Mouse (Mus musculus): ENCODE measurements around the gene Fam222a.

- TF ChIP-seq CTCF (conservative IDR thresholded peaks at IDR 0.05; ENCODE audit: low read length) (no peak), NANOG (IDR thresholded peaks at IDR 0.05; ENCODE audit: borderline replicate concordance, low read length) (no peak)
Measured at GRCm38 (mm10) chr5:114658255-114658654, 90.4 kb downstream of the Fam222a start, which contains the start of gene Trpv4.
